In genomic region chr2:125924554-125924953, GRCm38 (mm10) we compare ENCODE assay signal across 16 mouse cellular contexts.
"Had no signal": no experiment of that assay in that cellular context is flagged by ENCODE, and none has a peak within 500 bp of the region (broad histone marks: within the 10 kb centered on the region; RNA-seq: fewer than 3 reads in every experiment).

No protein-coding gene starts in this region.

- H3K4me1 ChIP-seq: neural tube, embryonic 13.5 days; neural tube, embryonic 15.5 days; stomach, embryonic 15.5 days had no signal

- H3K27me3 ChIP-seq: neural tube, embryonic 13.5 days; neural tube, embryonic 15.5 days; stomach, embryonic 15.5 days had no signal

- H3K9ac ChIP-seq: neural tube, embryonic 13.5 days; neural tube, embryonic 15.5 days; stomach, embryonic 15.5 days had no signal

- H3K27ac ChIP-seq: neural tube, embryonic 13.5 days; neural tube, embryonic 15.5 days; stomach, embryonic 15.5 days; stomach, postnatal 0 days had no signal

- H3K36me3 ChIP-seq: neural tube, embryonic 15.5 days; stomach, embryonic 15.5 days had no signal

- DNase-seq: retina, postnatal 1 day; right cerebral cortex, adult 18-20 months; right cerebral cortex, postnatal 14 days; right cerebral cortex, postnatal 25 days; right cerebral cortex, postnatal 4 days; spleen, adult 18-20 months; thymus, adult 18-20 months; thymus, adult 2 months; thymus, postnatal 14 days; thymus, postnatal 25 days; thymus, postnatal 36 days; thymus, postnatal 4 days had no signal

- H3K4me3 ChIP-seq: neural tube, embryonic 13.5 days; neural tube, embryonic 15.5 days; stomach, embryonic 15.5 days had no signal
